Mouse (Mus musculus): Measurements from ENCODE around the gene Lama2. TPM values are rescaled to one million over a fixed set of nuclear protein-coding genes. Genes with fewer than 3 reads are reported as not detected.

The Lama2 gene
- total and polyA plus RNA-seq, 3 experiments = not detected

- no peaks in the 10 kb centered on the region for H3K9me3 ChIP-seq (replicated peaks; ENCODE audit: insufficient read depth, low read length)
- H3K4me3 ChIP-seq (ENCODE audit: control insufficient read depth in 1 of 2, insufficient read depth in 1 of 2, low read depth in 2 of 2, low read length in 2 of 2) = no peak overlapping the region
- no peak overlapping the region for H3K9ac ChIP-seq (ENCODE audit: control insufficient read depth, low read depth, low read length, poor library complexity, severe bottlenecking)
- no peak overlapping the region for H3K27ac ChIP-seq (ENCODE audit: control insufficient read depth, low read depth, low read length)
- H3K4me1 ChIP-seq (ENCODE audit: control insufficient read depth in 1 of 2, insufficient read depth in 2 of 2, low read length in 2 of 2) = no peaks in the 10 kb centered on the region
- no peaks in the 10 kb centered on the region for H3K27me3 ChIP-seq (ENCODE audit: control insufficient read depth in 1 of 2, insufficient read depth in 2 of 2, low read length in 2 of 2)
- H3K36me3 ChIP-seq (ENCODE audit: control insufficient read depth in 1 of 2, insufficient read depth in 2 of 2, low read length in 2 of 2) = no peaks in the 10 kb centered on the region
- TF ChIP-seq HCFC1 (IDR thresholded peaks at IDR 0.05; ENCODE audit: low read depth, low read length) (no peak), ZKSCAN1 (IDR thresholded peaks at IDR 0.05; ENCODE audit: low read depth, low read length) (no peak), TAL1 (IDR thresholded peaks at IDR 0.05; ENCODE audit: low read length) (no peak), JUND (IDR thresholded peaks at IDR 0.05; ENCODE audit: low read depth, low read length) (no peak), NELFE (IDR thresholded peaks at IDR 0.05; ENCODE audit: low read depth, low read length) (no peak), MYC (IDR thresholded peaks at IDR 0.05; ENCODE audit: low read depth, low read length) (no peak), UBTF (IDR thresholded peaks at IDR 0.05; ENCODE audit: borderline replicate concordance, insufficient read depth, low read depth, low read length) (no peak)
- no peak for DNase-seq (ENCODE audit: low read depth, low spot score)
- no peaks in the 10 kb centered on the region for H3K79me2 ChIP-seq (ENCODE audit: control insufficient read depth, insufficient read depth, low read length, poor library complexity)
These were observed 412.2 kb downstream of the Lama2 start for GRCm38 (mm10) chr10:27207320-27207719.

GRCm38 (mm10) chr10:27198443-27198842 is 421.1 kb downstream of the Lama2 start:
- Histone ChIP-seq H3K4me1 (ENCODE audit: control insufficient read depth in 1 of 2, insufficient read depth in 2 of 2, low read length in 2 of 2) (no peaks in the 10 kb centered on the region), H3K9me3 (replicated peaks; ENCODE audit: insufficient read depth, low read length) (no peaks in the 10 kb centered on the region), H3K36me3 (ENCODE audit: control insufficient read depth in 1 of 2, insufficient read depth in 2 of 2, low read length in 2 of 2) (no peaks in the 10 kb centered on the region), H3K4me3 (ENCODE audit: control insufficient read depth in 1 of 2, insufficient read depth in 1 of 2, low read depth in 2 of 2, low read length in 2 of 2) (no peak overlapping the region), H3K27ac (ENCODE audit: control insufficient read depth, low read depth, low read length) (no peak overlapping the region), H3K27me3 (ENCODE audit: control insufficient read depth in 1 of 2, insufficient read depth in 2 of 2, low read length in 2 of 2) (no peaks in the 10 kb centered on the region), H3K9ac (ENCODE audit: control insufficient read depth, low read depth, low read length, poor library complexity, severe bottlenecking) (no peak overlapping the region), H3K79me2 (ENCODE audit: control insufficient read depth, insufficient read depth, low read length, poor library complexity) (no peaks in the 10 kb centered on the region)
- no peak for TF ChIP-seq NELFE (IDR thresholded peaks at IDR 0.05; ENCODE audit: low read depth, low read length)
- TF ChIP-seq SMC3 (IDR thresholded peaks at IDR 0.05; ENCODE audit: low read depth, low read length) = no peak
- TF ChIP-seq HCFC1 (IDR thresholded peaks at IDR 0.05; ENCODE audit: low read depth, low read length) = no peak
- no peak for TF ChIP-seq ZC3H11A (IDR thresholded peaks at IDR 0.05; ENCODE audit: low read depth, low read length)
- TF ChIP-seq MAX (IDR thresholded peaks at IDR 0.05; ENCODE audit: low read length) = no peak
- TF ChIP-seq MAFK (IDR thresholded peaks at IDR 0.05; ENCODE audit: borderline replicate concordance, low read depth, low read length) = no peak
- no peak for TF ChIP-seq USF1 (IDR thresholded peaks at IDR 0.05; ENCODE audit: low read depth, low read length)
- TF ChIP-seq TCF12 (IDR thresholded peaks at IDR 0.05; ENCODE audit: low read depth, low read length) = no peak
- no peak for TF ChIP-seq USF2 (IDR thresholded peaks at IDR 0.05; ENCODE audit: borderline replicate concordance in 1 of 2, insufficient read depth in 1 of 2, low read depth in 1 of 2, low read length in 2 of 2)
- no peak for DNase-seq (ENCODE audit: low read depth, low spot score)

Data from MEL (cell line).